Mouse (Mus musculus) cerebellum, adult 2 months (tissue): Measurements from ENCODE around the gene Dusp22.

Experiments
- CTCF ChIP-seq: fragments of 200-500 bp; IDR thresholded peaks from 2 replicates; pipeline ENCODE4 v1.5.1; 2011; ENCODE audit warnings: low read depth, mild to moderate bottlenecking, control low read depth, low read length, moderate library complexity, borderline replicate concordance; ENCODE audit not compliant: insufficient read depth
- POLR2A ChIP-seq: fragments of 200-500 bp; IDR thresholded peaks from 2 replicates; pipeline ENCODE4 v1.6.1; 2011; ENCODE audit warnings: low read length, control low read depth, borderline replicate concordance; ENCODE audit not compliant: insufficient read depth

GRCm38 (mm10) chr13:30691441-30692292 is 31.9 kb downstream of the Dusp22 start:
- no peak for TF ChIP-seq CTCF
- TF ChIP-seq POLR2A, result no peak
